Mouse (Mus musculus) lung, embryonic 16.5 days (tissue): ENCODE measurements at regions not wholly inside any gene's neighbourhood (a gene's known extent, or its start where the extent isn't known, plus 50 kb on each side); places are given as distances from the start of the nearest gene placed in this dataset.

ENCODE experiments used
- ATAC-seq: fragments of 200-750 bp; cut with Nextera tagmentation; 2 replicates; pipeline ENCODE4 v1.8.0; 2017; ENCODE audit warnings: low read depth, mild to moderate bottlenecking, moderate library complexity
- H3K27ac ChIP-seq: fragments of 300-500 bp; sonication (generic); 2 replicates; pipeline ENCODE4 v1.5.1; 2014; ENCODE audit warnings: mild to moderate bottlenecking, control low read depth, low read length
- H3K27me3 ChIP-seq: fragments of 300-500 bp; sonication (generic); 2 replicates; pipeline ENCODE4 v1.6.1; 2014; ENCODE audit warnings: low read depth, low read length, mixed read lengths; ENCODE audit not compliant: control insufficient read depth, insufficient read depth
- H3K36me3 ChIP-seq: fragments of 300-500 bp; sonication (generic); 2 replicates; pipeline ENCODE4 v1.6.1; 2014; ENCODE audit warnings: low read length; ENCODE audit not compliant: control insufficient read depth, insufficient read depth
- H3K4me1 ChIP-seq: fragments of 300-500 bp; sonication (generic); replicated peaks from 2 replicates; pipeline ENCODE4 v1.6.1; 2014; ENCODE audit warnings: low read length, mixed read lengths; ENCODE audit not compliant: control insufficient read depth, insufficient read depth
- H3K4me2 ChIP-seq: fragments of 300-500 bp; sonication (generic); 2 replicates; pipeline ENCODE4 v1.6.1; 2014; ENCODE audit warnings: low read depth, low read length, control low read depth
- H3K4me3 ChIP-seq: fragments of 300-500 bp; sonication (generic); 2 replicates; pipeline ENCODE4 v1.5.1; 2014; ENCODE audit warnings: mild to moderate bottlenecking, low read length, control low read depth
- H3K9ac ChIP-seq: fragments of 300-500 bp; sonication (generic); 2 replicates; pipeline ENCODE4 v1.6.1; 2014; ENCODE audit warnings: low read length, control low read depth
- H3K9me3 ChIP-seq: fragments of 300-500 bp; sonication (generic); 2 replicates; pipeline ENCODE4 v1.6.1; 2016; ENCODE audit warnings: low read length; ENCODE audit not compliant: control insufficient read depth
- WGBS: fragments of 180-500 bp; shearing (Covaris S2); extraction: QIAGEN DNeasy Blood & Tissue Kit; methylation state at CpG from one replicate; pipeline ENCODE4 v1.1.7; 2014; 5-methylcytosine and 5-hydroxymethylcytosine counted together

GRCm38 (mm10) chr7:124667180-124667968 lies 684.7 kb downstream of the Hs3st4 start:
- no peak overlapping the region for H3K4me3 ChIP-seq
- no peak overlapping the region for H3K27ac ChIP-seq
- no peak overlapping the region for H3K9ac ChIP-seq
- H3K36me3 ChIP-seq = no peaks in the 10 kb centered on the region
- no peaks in the 10 kb centered on the region for H3K27me3 ChIP-seq
- no peaks in the 10 kb centered on the region for H3K9me3 ChIP-seq
- no peak for ATAC-seq
- H3K4me1 ChIP-seq = no peaks in the 10 kb centered on the region
- H3K4me2 ChIP-seq = no peak overlapping the region
- 32% methylated on average over 12 of the region's 12 CpGs for WGBS

- Histone ChIP-seq H3K27ac (no peak overlapping the region), H3K36me3 (no peaks in the 10 kb centered on the region), H3K4me1 (no peaks in the 10 kb centered on the region), H3K27me3 (no peaks in the 10 kb centered on the region), H3K9me3 (no peaks in the 10 kb centered on the region), H3K4me2 (no peak overlapping the region), H3K4me3 (no peak overlapping the region), H3K9ac (no peak overlapping the region)
- ATAC-seq = no peak
- 43% methylated on average over 4 of the region's 4 CpGs for WGBS
Measured at GRCm38 (mm10) chr7:124668058-124668457, 685.4 kb downstream of the Hs3st4 start.

- no peak overlapping the region for H3K27ac ChIP-seq
- H3K27me3 ChIP-seq = no peaks in the 10 kb centered on the region
- H3K4me2 ChIP-seq = no peak overlapping the region
- H3K36me3 ChIP-seq = no peaks in the 10 kb centered on the region
- WGBS = 61% methylated on average over 4 of the region's 4 CpGs
- H3K9me3 ChIP-seq = no peaks in the 10 kb centered on the region
- H3K9ac ChIP-seq = no peak overlapping the region
- ATAC-seq = no peak
- H3K4me3 ChIP-seq = no peak overlapping the region
- H3K4me1 ChIP-seq = no peaks in the 10 kb centered on the region
Measured at GRCm38 (mm10) chr7:124670477-124670876, 687.8 kb downstream of the Hs3st4 start.

GRCm38 (mm10) chr7:124671117-124671516 lies 688.4 kb downstream of the Hs3st4 start:
- no peaks in the 10 kb centered on the region for H3K4me1 ChIP-seq
- no peaks in the 10 kb centered on the region for H3K36me3 ChIP-seq
- H3K27ac ChIP-seq = no peak overlapping the region
- no peaks in the 10 kb centered on the region for H3K27me3 ChIP-seq
- H3K9ac ChIP-seq = no peak overlapping the region
- no peaks in the 10 kb centered on the region for H3K9me3 ChIP-seq
- H3K4me3 ChIP-seq = no peak overlapping the region
- H3K4me2 ChIP-seq = no peak overlapping the region
- no peak for ATAC-seq

- Histone ChIP-seq H3K36me3 (no peaks in the 10 kb centered on the region), H3K9me3 (no peaks in the 10 kb centered on the region), H3K27ac (no peak overlapping the region), H3K4me3 (no peak overlapping the region), H3K27me3 (no peaks in the 10 kb centered on the region), H3K9ac (no peak overlapping the region), H3K4me2 (no peak overlapping the region), H3K4me1 (no peaks in the 10 kb centered on the region; the same call in 1 of the 2 replicates)
- WGBS = 44% methylated on average over 3 of the region's 3 CpGs
- peak; percentile 90 for ATAC-seq
Measured at GRCm38 (mm10) chr7:124676854-124677515, 694.3 kb downstream of the Hs3st4 start.

- H3K4me3 ChIP-seq = no peak overlapping the region
- H3K27me3 ChIP-seq = no peaks in the 10 kb centered on the region
- ATAC-seq = no peak
- H3K4me2 ChIP-seq = no peak overlapping the region
- no peaks in the 10 kb centered on the region; the same call in 1 of the 2 replicates for H3K4me1 ChIP-seq
- no peaks in the 10 kb centered on the region for H3K36me3 ChIP-seq
- no peak overlapping the region for H3K9ac ChIP-seq
- no peak overlapping the region for H3K27ac ChIP-seq
- H3K9me3 ChIP-seq = no peaks in the 10 kb centered on the region
Measured at GRCm38 (mm10) chr7:124680561-124680960, 697.9 kb downstream of the Hs3st4 start.

GRCm38 (mm10) chr7:124681212-124681611 lies 698.5 kb downstream of the Hs3st4 start:
- no peaks in the 10 kb centered on the region; the same call in 1 of the 2 replicates for H3K4me1 ChIP-seq
- ATAC-seq = no peak
- no peaks in the 10 kb centered on the region for H3K9me3 ChIP-seq
- no peak overlapping the region for H3K4me3 ChIP-seq
- 68% methylated on average over 10 of the region's 10 CpGs for WGBS
- H3K27ac ChIP-seq = no peak overlapping the region
- H3K36me3 ChIP-seq = no peaks in the 10 kb centered on the region
- H3K4me2 ChIP-seq = no peak overlapping the region
- no peaks in the 10 kb centered on the region for H3K27me3 ChIP-seq
- no peak overlapping the region for H3K9ac ChIP-seq

- Histone ChIP-seq H3K4me2 (no peak overlapping the region), H3K27me3 (no peaks in the 10 kb centered on the region), H3K9ac (no peak overlapping the region), H3K4me3 (no peak overlapping the region), H3K9me3 (no peaks in the 10 kb centered on the region), H3K4me1 (no peaks in the 10 kb centered on the region), H3K36me3 (no peaks in the 10 kb centered on the region), H3K27ac (no peak overlapping the region)
- 91% methylated on average over 2 of the region's 2 CpGs for WGBS
- ATAC-seq = no peak
Measured at GRCm38 (mm10) chr7:124681820-124682219, 699.2 kb downstream of the Hs3st4 start.

- no peaks in the 10 kb centered on the region for H3K36me3 ChIP-seq
- H3K9me3 ChIP-seq = no peaks in the 10 kb centered on the region
- H3K27me3 ChIP-seq = no peaks in the 10 kb centered on the region
- WGBS = 52% methylated on average over 2 of the region's 2 CpGs
- no peak overlapping the region for H3K4me2 ChIP-seq
- H3K4me3 ChIP-seq = no peak overlapping the region
- no peak overlapping the region for H3K9ac ChIP-seq
- H3K4me1 ChIP-seq = no peaks in the 10 kb centered on the region
- ATAC-seq = peak; percentile 49; the same call in 1 of the 2 replicates
- no peak overlapping the region for H3K27ac ChIP-seq
Measured at GRCm38 (mm10) chr7:124685424-124685823, 702.8 kb downstream of the Hs3st4 start.
